Mouse (Mus musculus) small intestine, adult 2 months (tissue): ENCODE results near the gene Srgap2.

Source experiments
- CTCF ChIP-seq: fragments of 200-500 bp; IDR thresholded peaks from 2 replicates; pipeline ENCODE4 v1.5.1; 2012; ENCODE audit warnings: low read depth, mild to moderate bottlenecking, control low read depth, inconsistent platforms, low read length, moderate library complexity, mixed read lengths; ENCODE audit not compliant: insufficient replicate concordance, insufficient read length; ENCODE audit errors: extremely low read depth
- POLR2A ChIP-seq: fragments of 200-500 bp; IDR thresholded peaks from 2 replicates; pipeline ENCODE4 v1.6.1; 2012; ENCODE audit warnings: low read depth, mild to moderate bottlenecking, control low read depth, inconsistent platforms, low read length, moderate library complexity

DNA sequence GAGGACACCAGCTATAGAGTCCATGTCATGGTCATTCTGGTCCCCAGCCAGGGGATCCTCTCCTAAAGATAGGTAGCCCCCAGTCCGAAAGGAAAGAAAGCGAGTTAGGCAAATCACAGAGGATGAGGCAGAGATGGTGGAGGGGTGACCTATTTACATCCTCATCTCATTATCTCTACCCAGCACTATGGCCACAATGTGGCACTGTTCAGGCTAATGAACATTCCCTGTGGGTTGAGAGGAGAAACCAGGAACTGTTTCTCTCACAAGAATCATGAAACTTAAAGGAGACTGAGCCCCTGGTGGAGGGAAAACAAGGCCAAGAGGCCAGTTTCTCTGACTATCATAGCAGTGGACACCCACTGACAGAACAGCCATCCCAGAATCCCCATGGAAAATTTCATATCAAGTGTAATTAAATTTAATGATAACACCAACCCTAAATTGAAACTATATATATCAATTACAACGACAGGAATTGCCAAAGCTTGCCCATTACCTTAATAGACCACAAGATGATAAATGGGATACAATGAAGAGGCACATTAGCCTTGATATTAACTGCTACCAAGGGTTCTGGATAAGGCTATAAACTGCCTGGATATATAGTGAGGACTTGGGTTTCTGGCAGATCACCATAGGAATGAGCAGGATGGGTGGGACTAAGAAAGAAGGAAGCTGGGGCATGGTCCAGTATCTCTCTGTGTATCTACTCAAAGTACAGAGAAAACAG lies 207.4 kb downstream of the Srgap2 start:
- TF ChIP-seq POLR2A (no peak), CTCF (no peak)
